10 mouse cellular contexts compared by ENCODE assay signal in the genomic region with DNA sequence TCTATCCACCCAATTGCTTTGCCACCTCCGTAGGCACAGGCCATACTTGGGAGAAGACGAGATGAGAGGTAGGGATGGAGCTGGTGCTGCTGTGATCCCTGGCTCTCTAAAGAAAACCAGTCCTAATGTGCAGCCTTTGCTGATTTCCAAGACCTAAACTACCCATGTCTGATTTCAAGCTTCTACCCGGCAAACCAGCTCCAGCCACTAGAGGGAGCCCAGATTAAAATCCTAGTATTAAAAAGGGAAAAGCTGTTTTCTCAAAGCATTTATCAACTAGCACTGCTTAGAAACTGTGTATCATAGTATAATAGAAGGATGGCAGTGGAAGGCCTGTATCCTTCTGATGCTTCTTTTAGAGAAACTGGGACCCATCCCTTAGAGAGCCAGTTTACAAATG. TPM values are rescaled to one million over a fixed set of nuclear protein-coding genes. Genes with fewer than 3 reads are reported as not detected.
DNase-seq lines count a peak whose midpoint lies in the region; ATAC-seq and TF ChIP-seq lines count a peak whose summit lies in the region.
"Had no signal": no experiment of that assay in that cellular context is flagged by ENCODE, and none has a peak within 500 bp of the region (broad histone marks: within the 10 kb centered on the region; RNA-seq: fewer than 3 reads in every experiment).

No protein-coding gene starts in this region.

- no peak overlapping the region for H3K9ac ChIP-seq in kidney, embryonic 15.5 days
- no peak overlapping the region for H3K9ac ChIP-seq in MEL (ENCODE audit: control insufficient read depth, low read depth, low read length, poor library complexity, severe bottlenecking)
- no peak overlapping the region for H3K9ac ChIP-seq in midbrain, postnatal 0 days (replicated peaks; ENCODE audit: low read length, poor library complexity, severe bottlenecking)
- H3K9ac ChIP-seq: embryonic facial prominence, embryonic 12.5 days; limb, embryonic 15.5 days had no signal

- TF ChIP-seq CTCF in MEL (IDR thresholded peaks at IDR 0.05 in 2 of 3, conservative IDR thresholded peaks at IDR 0.05 in 1 of 3; ENCODE audit: control insufficient read depth in 1 of 3, insufficient read depth in 1 of 3, low read depth in 2 of 3, low read length in 3 of 3, poor library complexity in 1 of 3, severe bottlenecking in 1 of 3) = peak; percentile 47 to 60 (median 55)
- TF ChIP-seq CTCF in midbrain, postnatal 0 days (IDR thresholded peaks at IDR 0.05) = peak; percentile 67

- H3K9me3 ChIP-seq in kidney, embryonic 15.5 days (replicated peaks) = no peaks in the 10 kb centered on the region
- H3K9me3 ChIP-seq in MEL (replicated peaks; ENCODE audit: insufficient read depth, low read length) = no peaks in the 10 kb centered on the region
- no peaks in the 10 kb centered on the region for H3K9me3 ChIP-seq in midbrain, postnatal 0 days (ENCODE audit: low read length)
- H3K9me3 ChIP-seq: embryonic facial prominence, embryonic 12.5 days; limb, embryonic 15.5 days had no signal

- H3K4me2 ChIP-seq in kidney, embryonic 15.5 days = no peak overlapping the region
- H3K4me2 ChIP-seq in midbrain, postnatal 0 days (ENCODE audit: low read depth, low read length, poor library complexity, severe bottlenecking) = no peak overlapping the region
- H3K4me2 ChIP-seq: embryonic facial prominence, embryonic 12.5 days; limb, embryonic 15.5 days had no signal

- peak; percentile 10 for DNase-seq in kidney, adult 11 months
- DNase-seq in MEL (ENCODE audit: low read depth, low spot score) = peak; percentile 27
- peak; percentile 38 to 75 for DNase-seq in frontal cortex, postnatal 36 days (ENCODE audit: low spot score in 2 of 2)
- peak; percentile 63 for DNase-seq in layer of hippocampus, postnatal 10 days (ENCODE audit: low spot score in 2 of 2)
- peak; percentile 32 for DNase-seq in midbrain, postnatal 0 days (ENCODE audit: low spot score)

- H3K27ac ChIP-seq in kidney, embryonic 15.5 days = no peak overlapping the region
- no peak overlapping the region for H3K27ac ChIP-seq in MEL (ENCODE audit: control insufficient read depth, low read depth, low read length)
- H3K27ac ChIP-seq in midbrain, postnatal 0 days (ENCODE audit: low read depth, low read length) = no peak overlapping the region
- H3K27ac ChIP-seq: embryonic facial prominence, embryonic 12.5 days; limb, embryonic 15.5 days had no signal

- no peak for TF ChIP-seq EP300 in MEL (IDR thresholded peaks at IDR 0.05; ENCODE audit: low read depth in 1 of 2, low read length in 2 of 2)

- H3K27me3 ChIP-seq in kidney, embryonic 15.5 days = no peaks in the 10 kb centered on the region
- H3K27me3 ChIP-seq in MEL (ENCODE audit: control insufficient read depth in 1 of 2, insufficient read depth in 2 of 2, low read length in 2 of 2) = no peaks in the 10 kb centered on the region; a peak in 1 of 4 replicates
- no peaks in the 10 kb centered on the region for H3K27me3 ChIP-seq in midbrain, postnatal 0 days (ENCODE audit: insufficient read depth, low read length)
- H3K27me3 ChIP-seq: embryonic facial prominence, embryonic 12.5 days; limb, embryonic 15.5 days had no signal

- H3K4me3 ChIP-seq in kidney, embryonic 15.5 days (replicated peaks) = no peak overlapping the region
- H3K4me3 ChIP-seq in MEL (ENCODE audit: control insufficient read depth in 1 of 2, insufficient read depth in 1 of 2, low read depth in 2 of 2, low read length in 2 of 2) = no peak overlapping the region
- H3K4me3 ChIP-seq in midbrain, postnatal 0 days (ENCODE audit: low read depth, low read length) = no peak overlapping the region
- H3K4me3 ChIP-seq: embryonic facial prominence, embryonic 12.5 days; limb, embryonic 15.5 days had no signal

- no peak for ATAC-seq in kidney, embryonic 15.5 days (replicated peaks; ENCODE audit: low FRiP score)
- ATAC-seq in cerebellum, adult (ENCODE audit: insufficient number of reproducible peaks, low FRiP score, low TSS enrichment) = peak; percentile 49; the same call in 1 of the 2 replicates
- ATAC-seq in midbrain, postnatal 0 days (ENCODE audit: low FRiP score) = no peak
- no peak for ATAC-seq in monocyte, adult 5-6 weeks (replicated peaks; ENCODE audit: insufficient number of reproducible peaks, low FRiP score, low TSS enrichment, poor library complexity, severe bottlenecking)

- no peaks in the 10 kb centered on the region for H3K79me2 ChIP-seq in MEL (ENCODE audit: control insufficient read depth, insufficient read depth, low read length, poor library complexity)

- peak; percentile 39 for TF ChIP-seq RAD21 in MEL (IDR thresholded peaks at IDR 0.05; ENCODE audit: low read depth, low read length)

- no peaks in the 10 kb centered on the region for H3K36me3 ChIP-seq in kidney, embryonic 15.5 days
- no peaks in the 10 kb centered on the region for H3K36me3 ChIP-seq in MEL (ENCODE audit: control insufficient read depth in 1 of 2, insufficient read depth in 2 of 2, low read length in 2 of 2)
- H3K36me3 ChIP-seq in midbrain, postnatal 0 days (ENCODE audit: insufficient read depth, low read length) = no peaks in the 10 kb centered on the region
- H3K36me3 ChIP-seq: embryonic facial prominence, embryonic 12.5 days; limb, embryonic 15.5 days had no signal

- TF ChIP-seq POLR2A in MEL (IDR thresholded peaks at IDR 0.05; ENCODE audit: control insufficient read depth in 1 of 2, insufficient read depth in 1 of 2, low read depth in 1 of 2, low read length in 2 of 2, poor library complexity in 1 of 2) = no peak

- 38% methylated on average over 3 of the region's 3 CpGs for WGBS in kidney, embryonic 15.5 days
- 42% methylated on average over 3 of the region's 3 CpGs for WGBS in midbrain, postnatal 0 days

- peaks cover 3% of the 10 kb centered on the region; the same call in 1 of the 2 replicates for H3K4me1 ChIP-seq in kidney, embryonic 15.5 days
- no peaks in the 10 kb centered on the region for H3K4me1 ChIP-seq in MEL (ENCODE audit: control insufficient read depth in 1 of 2, insufficient read depth in 2 of 2, low read length in 2 of 2)
- H3K4me1 ChIP-seq in midbrain, postnatal 0 days (ENCODE audit: insufficient read depth, low read length) = no peaks in the 10 kb centered on the region

TF ChIP-seq in MEL, 35 proteins besides CTCF, POLR2A, EP300 and RAD21:
- no peak; the same call in 1 of the 2 replicates for TF ChIP-seq ZC3H11A (IDR thresholded peaks at IDR 0.05; ENCODE audit: low read depth, low read length)
- TF ChIP-seq SMC3 (IDR thresholded peaks at IDR 0.05; ENCODE audit: low read depth, low read length) = peak; percentile 64

RNA-seq across cellular contexts. Expression of a gene that starts 5.0 kb away (rescaled TPM):
- 3.3 and 5.2 TPM in 2 replicates for polyA plus RNA-seq in kidney, embryonic 15.5 days (2015; fragmentation: Nextera tagmentation; extraction: Ambion mirVana)
- total RNA-seq in MEL (2012; rRNA removed) = not detected in 2 replicates
- polyA plus RNA-seq in MEL (2012; ENCODE audit: insufficient read depth in 1 of 2, insufficient read length in 2 of 2, low read depth in 1 of 2, low replicate concordance in 2 of 2, missing spikeins in 1 of 2) = not detected
- under 1 TPM; 0.20 to 0.25 TPM for total RNA-seq in layer of hippocampus, postnatal 10 days (2021)
- total RNA-seq in midbrain, postnatal 0 days (2014; rRNA removed) = 0.44 and 0.57 TPM in 2 replicates
- polyA plus RNA-seq in midbrain, postnatal 0 days (2015; fragmentation: Nextera tagmentation; extraction: Ambion mirVana) = 0.15 and 0.18 TPM in 2 replicates
- not detected in 3 replicates for total RNA-seq in monocyte, adult 5-6 weeks (2017)

Comparison
In these comparisons a context has a peak if more than half of its experiments do, and no peak if none do; other contexts are left out.
1. DNase-seq: peak in every context shown above with its lines; median percentile 63 in layer of hippocampus, postnatal 10 days; 56 in frontal cortex, postnatal 36 days; 32 in midbrain, postnatal 0 days; 27 in MEL; 10 in kidney, adult 11 months.